Mouse (Mus musculus) kidney, adult 2 months (tissue): ENCODE data around the gene Hps5. TPM values are rescaled to one million over a fixed set of nuclear protein-coding genes. Genes with fewer than 3 reads are reported as not detected.

Source experiments
- DNase-seq: peaks from one replicate; pipeline ENCODE4 v3.0.0; 2021
- H3K27ac ChIP-seq: fragments of 200-500 bp; 2 replicates; pipeline ENCODE4 v1.5.1; 2012; ENCODE audit warnings: low read depth, low read length, control low read depth, inconsistent platforms; ENCODE audit not compliant: insufficient read depth
- H3K27me3 ChIP-seq: fragments of 200-500 bp; replicated peaks from 2 replicates; pipeline ENCODE4 v1.6.1; 2012; ENCODE audit warnings: mild to moderate bottlenecking, moderate library complexity, low read length, inconsistent platforms; ENCODE audit not compliant: control insufficient read depth, insufficient read depth
- H3K36me3 ChIP-seq: fragments of 200-500 bp; 2 replicates; pipeline ENCODE4 v1.6.1; 2012; ENCODE audit warnings: mild to moderate bottlenecking, moderate library complexity, low read length, inconsistent platforms; ENCODE audit not compliant: control insufficient read depth, insufficient read depth
- H3K4me1 ChIP-seq: fragments of 200-500 bp; 2 replicates; pipeline ENCODE4 v1.6.1; 2011; ENCODE audit warnings: low read length; ENCODE audit not compliant: control insufficient read depth, insufficient read depth
- H3K4me3 ChIP-seq: fragments of 200-500 bp; 2 replicates; pipeline ENCODE4 v1.5.1; 2011; ENCODE audit warnings: mild to moderate bottlenecking, low read depth, low read length, control low read depth; ENCODE audit not compliant: insufficient read depth
- CTCF ChIP-seq: fragments of 200-500 bp; conservative IDR thresholded peaks from 2 replicates; pipeline ENCODE4 v1.5.1; 2011; ENCODE audit warnings: low read depth, mild to moderate bottlenecking, control low read depth, low read length, moderate library complexity, mixed read lengths; ENCODE audit not compliant: insufficient read depth, insufficient read length
- POLR2A ChIP-seq: fragments of 200-500 bp; IDR thresholded peaks from one replicate; pipeline ENCODE4 v1.6.1; 2011; ENCODE audit warnings: low read depth, low read length, control low read depth
- WGBS: fragments of 180-500 bp; shearing (Covaris S2); methylation state at CpG from one replicate; pipeline ENCODE4 v1.1.7; 2018; 5-methylcytosine and 5-hydroxymethylcytosine counted together
- polyA plus RNA-seq: library from polyadenylated mRNA; depleted of rRNA; stranded (reverse); fragments of >200 nt; gene quantifications from 2 replicates; pipeline ENCODE4 v1.2.3, GENCODE M21; 2012

Gene Hps5
- polyA plus RNA-seq, 1 experiment, result 31.0 TPM

- WGBS, result 16% methylated on average over 7 of the region's 7 CpGs
- Histone ChIP-seq H3K36me3 (no peaks in the 10 kb centered on the region), H3K4me1 (peaks cover 27% of the 10 kb centered on the region), H3K4me3 (no peak overlapping the region), H3K27me3 (no peaks in the 10 kb centered on the region), H3K27ac (peak overlapping the region; percentile 99)
- peak; percentile 90 for DNase-seq
- TF ChIP-seq CTCF (no peak), POLR2A (no peak)
Measured at GRCm38 (mm10) chr7:46839446-46839845, 43.6 kb upstream of the Hps5 start.

DNA sequence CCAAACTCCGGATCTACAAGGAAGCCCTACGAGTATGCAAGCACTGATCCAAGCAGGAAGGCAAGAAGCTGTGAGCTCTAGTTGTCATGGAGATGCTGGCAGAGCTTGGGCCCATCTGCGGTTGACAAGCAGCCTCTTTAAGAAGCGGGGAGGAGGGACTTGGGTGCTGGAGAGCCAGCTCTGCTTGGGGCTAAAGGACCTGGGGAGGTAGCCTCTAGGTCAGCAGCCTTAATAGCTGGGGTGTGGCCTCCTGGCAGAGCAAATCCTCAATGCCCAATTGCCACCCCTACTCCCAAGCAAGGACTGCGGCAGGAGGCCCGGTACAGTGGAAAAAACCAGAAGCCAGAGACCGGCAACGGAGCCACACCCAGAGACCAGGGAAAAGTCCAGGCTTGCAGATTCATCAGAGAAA lies 43.0 kb upstream of the Hps5 start:
- Histone ChIP-seq H3K4me1 (peaks cover 30% of the 10 kb centered on the region), H3K4me3 (peak overlapping the region; percentile 19; the same call in 1 of the 2 replicates), H3K27ac (peak overlapping the region; percentile 99), H3K36me3 (no peaks in the 10 kb centered on the region), H3K27me3 (no peaks in the 10 kb centered on the region)
- peak; percentile 95 for DNase-seq
- WGBS, result under 1% methylated on average over 8 of the region's 8 CpGs
- TF ChIP-seq CTCF (no peak), POLR2A (peak; percentile 42)

DNA sequence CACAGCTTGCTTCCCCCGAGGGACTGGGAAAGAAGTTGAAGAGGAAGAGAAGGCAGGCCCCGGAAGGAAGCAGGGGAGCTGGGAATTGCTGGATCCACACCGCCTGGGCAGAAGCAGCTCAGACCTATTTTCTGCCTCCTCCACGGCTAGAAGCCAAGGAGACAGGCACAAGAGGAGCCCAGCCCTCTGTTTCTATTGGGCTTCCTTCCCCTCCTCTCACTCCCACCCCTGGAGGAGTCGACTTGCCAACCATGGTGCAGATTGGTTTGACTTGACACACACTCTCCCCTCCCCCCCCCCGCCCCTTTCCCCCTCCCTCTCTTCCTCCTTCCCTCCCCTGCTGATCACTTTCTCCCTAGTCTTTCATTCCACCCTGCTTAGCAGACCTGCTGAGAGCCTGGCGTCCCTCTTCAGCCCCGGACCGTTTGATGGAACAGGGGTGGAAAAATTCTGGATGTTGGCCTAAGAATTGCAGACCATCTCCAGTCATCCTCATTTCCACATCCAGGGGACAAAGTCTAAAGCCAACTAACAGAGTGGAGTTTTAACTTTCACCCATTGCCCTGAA lies 42.3 kb upstream of the Hps5 start:
- peak; percentile 84 for DNase-seq
- WGBS, result 3% methylated on average over 9 of the region's 9 CpGs
- H3K36me3 ChIP-seq, result no peaks in the 10 kb centered on the region
- TF ChIP-seq POLR2A, result peak; percentile 69
- no peak for TF ChIP-seq CTCF
- peaks cover 36% of the 10 kb centered on the region for H3K4me1 ChIP-seq
- H3K27me3 ChIP-seq, result no peaks in the 10 kb centered on the region
- peak overlapping the region; percentile 99 for H3K27ac ChIP-seq
- peak overlapping the region; percentile 22 for H3K4me3 ChIP-seq

- TF ChIP-seq POLR2A (no peak), CTCF (no peak)
- no peak overlapping the region for H3K4me3 ChIP-seq
- 76% methylated on average over 5 of the region's 5 CpGs for WGBS
Measured at GRCm38 (mm10) chr7:46837073-46837472, 41.2 kb upstream of the Hps5 start.

DNA sequence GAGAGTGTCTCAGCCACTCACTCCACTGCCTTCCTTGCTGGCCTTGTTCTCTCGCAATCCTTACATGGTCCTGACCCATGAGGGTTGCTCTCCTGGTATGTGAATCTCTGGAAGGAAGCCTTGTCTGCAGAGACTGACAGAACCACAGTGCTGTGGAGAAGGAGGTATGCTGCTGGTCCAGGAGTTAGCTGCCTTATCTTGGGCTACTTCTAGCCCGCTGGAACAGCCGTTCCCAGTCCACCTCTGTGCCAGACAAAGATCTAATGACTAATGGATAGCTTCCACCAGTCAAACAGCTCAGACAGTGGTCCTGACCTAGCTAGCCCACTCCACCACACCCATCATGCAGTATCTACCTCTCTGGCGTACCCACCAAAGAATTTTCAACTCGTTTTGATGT lies 40.5 kb upstream of the Hps5 start:
- H3K4me3 ChIP-seq, result no peak overlapping the region
- WGBS, result 92% methylated on average over 5 of the region's 5 CpGs
- no peak overlapping the region for H3K27ac ChIP-seq
- peaks cover 36% of the 10 kb centered on the region for H3K4me1 ChIP-seq
- TF ChIP-seq POLR2A (no peak), CTCF (no peak)
- H3K27me3 ChIP-seq, result no peaks in the 10 kb centered on the region
- no peak for DNase-seq
- H3K36me3 ChIP-seq, result no peaks in the 10 kb centered on the region

More at GRCm38 (mm10) chr7:46837073-46837472, 41.2 kb upstream of the Hps5 start:
- 0 out of 2 replicates have a peak overlapping the region, but pooled peaks have one; percentile 43 for H3K27ac ChIP-seq
- no peaks in the 10 kb centered on the region for H3K36me3 ChIP-seq
- no peak for DNase-seq
- H3K4me1 ChIP-seq, result peaks cover 36% of the 10 kb centered on the region
- no peaks in the 10 kb centered on the region for H3K27me3 ChIP-seq

DNA sequence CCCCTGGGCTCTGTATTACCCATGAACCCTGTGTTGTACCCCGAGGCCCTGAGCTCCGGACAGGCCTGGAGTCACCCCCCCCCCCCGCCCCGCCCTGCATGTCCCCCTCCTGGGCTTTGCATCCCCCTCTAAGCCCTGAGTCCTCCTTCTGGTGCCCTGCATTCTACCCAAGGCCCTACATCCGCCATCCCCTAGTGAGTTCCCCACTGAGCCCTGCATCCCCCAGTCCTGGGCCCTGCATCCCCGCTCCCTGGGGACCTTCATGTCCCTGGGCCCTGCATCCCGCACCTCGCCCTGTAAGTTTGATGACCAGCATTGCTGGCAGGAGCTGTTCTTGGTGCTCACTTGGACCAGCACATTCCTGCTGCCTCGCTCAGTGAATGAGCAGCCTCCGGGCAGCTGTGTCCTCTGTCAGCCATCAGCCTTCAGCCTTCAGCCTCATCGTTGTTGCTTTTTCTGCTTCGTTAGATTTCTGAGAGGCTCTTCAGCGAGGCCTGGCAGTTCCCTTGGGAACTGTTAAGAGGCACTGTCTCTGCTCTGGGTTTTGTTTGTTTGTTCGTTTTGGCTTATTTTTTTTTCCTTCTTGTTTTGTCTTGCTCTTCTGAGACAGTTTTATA lies 39.2 kb upstream of the Hps5 start:
- 0 out of 2 replicates have a peak overlapping the region, but pooled peaks have one; percentile 24 for H3K27ac ChIP-seq
- no peaks in the 10 kb centered on the region for H3K27me3 ChIP-seq
- 49% methylated on average over 14 of the region's 14 CpGs for WGBS
- no peaks in the 10 kb centered on the region for H3K36me3 ChIP-seq
- peak; percentile 44 for DNase-seq
- no peak overlapping the region for H3K4me3 ChIP-seq
- TF ChIP-seq CTCF (no peak), POLR2A (no peak)
- peaks cover 38% of the 10 kb centered on the region for H3K4me1 ChIP-seq

GRCm38 (mm10) chr7:46833670-46834255 lies 37.9 kb upstream of the Hps5 start:
- Histone ChIP-seq H3K4me1 (peaks cover 34% of the 10 kb centered on the region), H3K27me3 (no peaks in the 10 kb centered on the region), H3K36me3 (no peaks in the 10 kb centered on the region), H3K4me3 (no peak overlapping the region), H3K27ac (peak overlapping the region; percentile 24)
- 76% methylated on average over 7 of the region's 7 CpGs for WGBS
- no peak for TF ChIP-seq CTCF
- no peak for TF ChIP-seq POLR2A
- no peak for DNase-seq
